Mouse (Mus musculus) retina, adult 2 months (tissue): ENCODE data around the gene Opa3.

Experiments used
- DNase-seq: peaks from one replicate; pipeline ENCODE4 v3.0.0-alpha.2; 2012; ENCODE audit warnings: low read depth, low spot score

Opa3 gene

GRCm38 (mm10) chr7:19246855-19247254 is 18.7 kb downstream of the Opa3 start:
- no peak for DNase-seq

- no peak for DNase-seq
Observed at GRCm38 (mm10) chr7:19247511-19247910, 19.4 kb downstream of the Opa3 start.

GRCm38 (mm10) chr7:19252078-19252477 is 23.9 kb downstream of the Opa3 start:
- DNase-seq = no peak

GRCm38 (mm10) chr7:19253437-19253836 is 25.3 kb downstream of the Opa3 start:
- no peak for DNase-seq

- DNase-seq = no peak
Observed at GRCm38 (mm10) chr7:19255395-19255794, 27.3 kb downstream of the Opa3 start.

- no peak for DNase-seq
Observed at GRCm38 (mm10) chr7:19256567-19256966, 28.4 kb downstream of the Opa3 start.

GRCm38 (mm10) chr7:19257390-19258022 is 29.4 kb downstream of the Opa3 start:
- DNase-seq = no peak

- DNase-seq = no peak
Observed at GRCm38 (mm10) chr7:19258336-19258735, 30.2 kb downstream of the Opa3 start.

GRCm38 (mm10) chr7:19265147-19265546 is 37.0 kb downstream of the Opa3 start:
- DNase-seq = no peak

- no peak for DNase-seq
Observed at GRCm38 (mm10) chr7:19265928-19266822, 38.0 kb downstream of the Opa3 start.

- DNase-seq = no peak
Observed at GRCm38 (mm10) chr7:19267051-19267450, 38.9 kb downstream of the Opa3 start.

- no peak for DNase-seq
Observed at GRCm38 (mm10) chr7:19268993-19269681, 41.0 kb downstream of the Opa3 start.

GRCm38 (mm10) chr7:19269721-19270441 is 41.7 kb downstream of the Opa3 start:
- DNase-seq = no peak

- DNase-seq = no peak
Observed at GRCm38 (mm10) chr7:19270509-19271237, 42.5 kb downstream of the Opa3 start.

GRCm38 (mm10) chr7:19271238-19272172 is 43.4 kb downstream of the Opa3 start, which contains the start of gene Vasp:
Gene Vasp, minus strand, starts transcription at chr7:19271817.
- DNase-seq = peak; percentile 53

GRCm38 (mm10) chr7:19272173-19272764 is 44.1 kb downstream of the Opa3 start:
- DNase-seq = no peak

- no peak for DNase-seq
Observed at GRCm38 (mm10) chr7:19276253-19276652, 48.1 kb downstream of the Opa3 start.

- DNase-seq = no peak
Observed at GRCm38 (mm10) chr7:19279052-19279451, 50.9 kb downstream of the Opa3 start.

- peak; percentile 70 for DNase-seq
Observed at GRCm38 (mm10) chr7:19279581-19280114, 51.5 kb downstream of the Opa3 start, which contains the start of gene Ppm1n. Gene Ppm1n, minus strand, starts transcription at chr7:19280064.
